Mouse (Mus musculus) olfactory bulb, adult 2 months (tissue): Measurements from ENCODE around the gene Smg1.

ENCODE experiments used
- CTCF ChIP-seq: fragments of 200-500 bp; IDR thresholded peaks from 2 replicates; pipeline ENCODE4 v1.5.1; 2012; ENCODE audit warnings: low read depth, mild to moderate bottlenecking, low read length, moderate library complexity; ENCODE audit not compliant: insufficient read depth
- POLR2A ChIP-seq: fragments of 200-500 bp; IDR thresholded peaks from 2 replicates; pipeline ENCODE4 v1.6.1; 2012; ENCODE audit warnings: mild to moderate bottlenecking, low read depth, low read length, moderate library complexity; ENCODE audit not compliant: insufficient read depth

DNA sequence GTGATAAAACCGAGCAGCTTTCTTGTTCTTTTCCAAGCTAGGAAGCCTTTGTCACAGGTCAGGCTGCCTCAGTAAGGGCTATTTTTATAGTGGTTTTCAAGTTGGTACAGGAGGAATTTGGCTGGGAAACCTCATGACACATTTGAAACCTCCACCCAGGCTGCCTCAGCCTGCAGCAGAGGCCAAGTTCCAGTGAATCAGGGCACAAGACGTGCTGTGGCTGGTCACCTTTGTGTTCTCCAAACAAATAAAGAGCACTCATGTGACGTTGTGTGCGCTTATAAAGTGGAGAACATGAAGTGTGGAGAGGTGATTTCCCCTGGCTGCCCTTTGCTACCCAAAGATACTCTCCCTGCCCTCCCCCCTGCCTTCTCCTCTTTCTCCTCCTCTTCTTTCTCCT is 8.9 kb upstream of the Smg1 start:
- TF ChIP-seq CTCF (no peak), POLR2A (no peak)
